Mouse (Mus musculus) E14TG2a.4 (cell line): Measurements from ENCODE around the gene Lrrc46.

Experiments used
- CTCF ChIP-seq: conservative IDR thresholded peaks from 2 replicates; pipeline ENCODE4 v1.5.1; 2014; ENCODE audit warnings: low read length
- NANOG ChIP-seq: IDR thresholded peaks from 2 replicates; pipeline ENCODE4 v1.6.1; 2014; ENCODE audit warnings: borderline replicate concordance, low read length, mixed read lengths
- POU5F1 ChIP-seq: IDR thresholded peaks from 2 replicates; pipeline ENCODE4 v1.6.1; 2014; ENCODE audit warnings: low read length, borderline replicate concordance

GRCm38 (mm10) chr11:97049492-97050085, 8.4 kb upstream of the Lrrc46 start:
- TF ChIP-seq CTCF, result no peak
- no peak for TF ChIP-seq NANOG
- TF ChIP-seq POU5F1, result no peak
